13 mouse cellular contexts compared by ENCODE assay signal in the genomic region with DNA sequence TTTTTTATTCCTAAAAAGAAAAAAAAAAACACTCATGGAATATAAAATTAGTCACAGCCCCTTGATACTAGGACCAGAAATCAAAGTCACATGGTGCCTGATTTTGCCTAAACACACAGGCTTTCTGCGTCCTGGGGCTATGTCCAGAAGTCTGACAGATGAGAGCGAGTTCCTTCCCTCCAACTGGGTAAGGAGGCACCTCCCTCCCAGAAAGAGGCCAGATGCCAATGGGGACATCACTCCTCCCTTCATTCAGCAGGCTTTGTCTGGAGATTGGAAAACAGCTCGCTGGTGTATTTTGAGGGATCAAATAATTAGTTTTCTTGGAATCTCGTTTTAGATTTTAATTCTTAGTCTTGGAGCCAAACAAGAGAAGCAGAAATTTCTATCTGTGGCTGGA.
"Had no signal": no experiment of that assay in that cellular context is flagged by ENCODE, and none has a peak within 500 bp of the region (broad histone marks: within the 10 kb centered on the region; RNA-seq: fewer than 3 reads in every experiment).

No protein-coding gene starts in this region.

- H3K27ac ChIP-seq: limb, embryonic 10.5 days; limb, embryonic 13.5 days; liver, embryonic 12.5 days; liver, embryonic 15.5 days had no signal

- H3K4me3 ChIP-seq: limb, embryonic 10.5 days; limb, embryonic 13.5 days; liver, embryonic 12.5 days; liver, embryonic 15.5 days had no signal

- H3K27me3 ChIP-seq: liver, embryonic 15.5 days had no signal

- ATAC-seq: liver, embryonic 12.5 days had no signal

- DNase-seq: kidney, adult 9 months; kidney, postnatal 14 days; kidney, postnatal 4 days; liver; lung, adult 18-20 months; midbrain, embryonic 14.5 days; thymus, adult 18-20 months; thymus, postnatal 36 days had no signal

- H3K4me2 ChIP-seq: limb, embryonic 13.5 days; liver, embryonic 12.5 days; liver, embryonic 15.5 days; midbrain, embryonic 11.5 days had no signal

- H3K9me3 ChIP-seq: limb, embryonic 10.5 days; limb, embryonic 13.5 days; liver, embryonic 12.5 days; liver, embryonic 15.5 days had no signal

- H3K9ac ChIP-seq: limb, embryonic 13.5 days; liver, embryonic 12.5 days; liver, embryonic 15.5 days had no signal

- H3K4me1 ChIP-seq: limb, embryonic 10.5 days; liver, embryonic 12.5 days; liver, embryonic 15.5 days had no signal

- H3K36me3 ChIP-seq: limb, embryonic 10.5 days; limb, embryonic 13.5 days; liver, embryonic 12.5 days; liver, embryonic 15.5 days had no signal
